Mouse (Mus musculus): ENCODE measurements around the gene Olfr1269.

GRCm38 (mm10) chr2:90153916-90154315, 32.7 kb upstream of the Olfr1269 start:
- no peak for TF ChIP-seq CTCF (IDR thresholded peaks at IDR 0.05)
- TF ChIP-seq EP300 (IDR thresholded peaks at IDR 0.05): no peak
